Mouse (Mus musculus): ENCODE results near the gene Alk. TPM values are rescaled to one million over a fixed set of nuclear protein-coding genes. Genes with fewer than 3 reads are reported as not detected.
A peak's percentile ranks its signal among the peaks of the same experiment; 100 is the strongest.
"Not testable (repeated sequence)": the region's sequence is repeated elsewhere in the genome, so short reads cannot be mapped to it uniquely, and the experiment has no call there.

The Alk gene
- total RNA-seq, 2 experiments from 2014 or later = 0.31 to 0.45 TPM

- intact Hi-C loops (cut with DNase I; ENCODE audit: low total_unique reads) = no loop called here
- DNase-seq = no peak
Measured at GRCm38 (mm10) chr17:72535304-72535703, 69.1 kb downstream of the Alk start.

- no peak for DNase-seq
- intact Hi-C loops (cut with DNase I; ENCODE audit: low total_unique reads) = no loop called here
Measured at GRCm38 (mm10) chr17:72532266-72532665, 72.2 kb downstream of the Alk start.

- DNase-seq = no peak
- intact Hi-C loops (cut with DNase I; ENCODE audit: low total_unique reads) = no loop called here
Measured at GRCm38 (mm10) chr17:72528481-72528880, 75.9 kb downstream of the Alk start.

GRCm38 (mm10) chr17:72527481-72527880 lies 76.9 kb downstream of the Alk start:
- intact Hi-C loops (cut with DNase I; ENCODE audit: low total_unique reads) = no loop called here
- no peak for DNase-seq

- intact Hi-C loops (cut with DNase I; ENCODE audit: low total_unique reads) = no loop called here
- no peak for DNase-seq
Measured at GRCm38 (mm10) chr17:72526356-72526755, 78.1 kb downstream of the Alk start.

GRCm38 (mm10) chr17:72524839-72525238 lies 79.6 kb downstream of the Alk start:
- intact Hi-C loops (cut with DNase I; ENCODE audit: low total_unique reads) = no loop called here
- DNase-seq = no peak

- intact Hi-C loops (cut with DNase I; ENCODE audit: low total_unique reads) = no loop called here
- DNase-seq = no peak
Measured at GRCm38 (mm10) chr17:72523006-72523405, 81.4 kb downstream of the Alk start.

GRCm38 (mm10) chr17:72522381-72522780 lies 82.0 kb downstream of the Alk start:
- DNase-seq = peak; percentile 18
- intact Hi-C loops (cut with DNase I; ENCODE audit: low total_unique reads) = no loop called here

- intact Hi-C loops (cut with DNase I; ENCODE audit: low total_unique reads) = no loop called here
- no peak for DNase-seq
Measured at GRCm38 (mm10) chr17:72521353-72521752, 83.1 kb downstream of the Alk start.

- DNase-seq = no peak
- intact Hi-C loops (cut with DNase I; ENCODE audit: low total_unique reads) = loop anchor here (10.0 kb wide), 1 partner anchor 546 kb away; no protein-coding TSS in a partner anchor
Measured at GRCm38 (mm10) chr17:72510746-72511145, 93.7 kb downstream of the Alk start.

GRCm38 (mm10) chr17:72508678-72509394 lies 95.6 kb downstream of the Alk start:
- DNase-seq = no peak
- intact Hi-C loops (cut with DNase I; ENCODE audit: low total_unique reads) = no loop called here

- DNase-seq = no peak
Measured at GRCm38 (mm10) chr17:72505213-72505612, 99.2 kb downstream of the Alk start.

GRCm38 (mm10) chr17:72504581-72504980 lies 99.8 kb downstream of the Alk start:
- intact Hi-C loops (cut with DNase I; ENCODE audit: low total_unique reads) = no loop called here
- no peak for DNase-seq

More at GRCm38 (mm10) chr17:72505213-72505612, 99.2 kb downstream of the Alk start:
- intact Hi-C loops (cut with DNase I; ENCODE audit: low total_unique reads) = no loop called here

GRCm38 (mm10) chr17:72495395-72495794 lies 109.0 kb downstream of the Alk start:
- intact Hi-C loops (cut with DNase I; ENCODE audit: low total_unique reads) = no loop called here
- no peak for DNase-seq

GRCm38 (mm10) chr17:72485623-72486022 lies 118.8 kb downstream of the Alk start:
- intact Hi-C loops (cut with DNase I; ENCODE audit: low total_unique reads) = no loop called here
- DNase-seq = no peak

GRCm38 (mm10) chr17:72479260-72479659 lies 125.2 kb downstream of the Alk start:
- intact Hi-C loops (cut with DNase I; ENCODE audit: low total_unique reads); DNase-seq: not testable (repeated sequence)

- no peak for DNase-seq
- intact Hi-C loops (cut with DNase I; ENCODE audit: low total_unique reads) = no loop called here
Measured at GRCm38 (mm10) chr17:72477889-72478405, 126.5 kb downstream of the Alk start.

GRCm38 (mm10) chr17:72476956-72477355 lies 127.5 kb downstream of the Alk start:
- DNase-seq = no peak
- intact Hi-C loops (cut with DNase I; ENCODE audit: low total_unique reads) = no loop called here

- DNase-seq = no peak
- intact Hi-C loops (cut with DNase I; ENCODE audit: low total_unique reads) = no loop called here
Measured at GRCm38 (mm10) chr17:72474166-72474565, 130.3 kb downstream of the Alk start.

- DNase-seq = peak; percentile 61
- intact Hi-C loops (cut with DNase I; ENCODE audit: low total_unique reads) = no loop called here
Measured at GRCm38 (mm10) chr17:72448477-72448876, 155.9 kb downstream of the Alk start.

Data from gastrocnemius, postnatal 14 days (tissue).